Mouse (Mus musculus): ENCODE measurements around the gene Zfp146. TPM values are rescaled to one million over a fixed set of nuclear protein-coding genes. Genes with fewer than 3 reads are reported as not detected.
"Not testable (repeated sequence)": the region's sequence is repeated elsewhere in the genome, so short reads cannot be mapped to it uniquely, and the experiment has no call there.

Gene Zfp146
- polyA plus RNA-seq, 1 experiment from 2014 or later = 10.4 TPM

- no peak for ATAC-seq (replicated peaks; ENCODE audit: insufficient number of reproducible peaks, low FRiP score, low TSS enrichment)
- 0 out of 2 replicates have a peak, but pooled peaks cover 15% of the 10 kb centered on the region for H3K4me1 ChIP-seq (ENCODE audit: control insufficient read depth, insufficient read depth, low read length)
- H3K4me2 ChIP-seq = peak overlapping the region; percentile 64
- no peak overlapping the region for H3K27ac ChIP-seq (ENCODE audit: low read depth, low read length)
- no peaks in the 10 kb centered on the region for H3K9me3 ChIP-seq (replicated peaks; ENCODE audit: control insufficient read depth, low read length)
- H3K36me3 ChIP-seq (ENCODE audit: control insufficient read depth, insufficient read depth, low read length) = peaks cover 28% of the 10 kb centered on the region
- H3K9ac ChIP-seq (ENCODE audit: low read depth, low read length) = peak overlapping the region; percentile 73; the same call in 1 of the 2 replicates
- H3K27me3 ChIP-seq (ENCODE audit: control insufficient read depth, insufficient read depth, low read length) = no peaks in the 10 kb centered on the region
- H3K4me3 ChIP-seq (ENCODE audit: low read depth, low read length) = peak overlapping the region; percentile 36
- 61% methylated on average over 13 of the region's 13 CpGs for WGBS (ENCODE audit: insufficient replicate concordance)
Measured at GRCm38 (mm10) chr7:30184641-30185348, 15.2 kb upstream of the Zfp146 start.

DNA sequence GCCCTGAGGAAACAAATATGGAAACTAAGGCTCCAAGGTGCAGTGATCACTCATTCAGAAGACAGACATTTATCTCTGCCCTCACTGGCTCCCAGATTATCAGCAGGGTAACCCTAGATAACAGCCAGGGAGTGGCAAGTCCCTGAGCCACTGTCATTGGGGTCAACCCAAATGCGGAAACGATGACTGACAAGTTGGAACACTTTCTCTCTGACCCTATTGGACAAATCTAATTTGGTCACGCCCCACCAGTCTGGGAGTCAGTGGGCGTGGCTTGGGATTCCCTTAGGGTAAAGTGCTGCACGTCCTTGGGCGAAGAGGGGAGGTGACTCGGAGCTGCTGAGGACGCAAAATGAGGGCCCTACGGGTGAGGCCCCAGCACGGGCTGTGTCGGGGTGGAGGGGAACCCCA, 14.3 kb upstream of the Zfp146 start, which contains the start of gene Cox7a1:
TSS of gene Cox7a1 (plus strand) at position 266 of the 411 bp plus-strand sequence.
- peak; percentile 72 for ATAC-seq (replicated peaks; ENCODE audit: insufficient number of reproducible peaks, low FRiP score, low TSS enrichment)
- no peaks in the 10 kb centered on the region for H3K9me3 ChIP-seq (replicated peaks; ENCODE audit: control insufficient read depth, low read length)
- H3K27ac ChIP-seq (ENCODE audit: low read depth, low read length) = peak within 1 kb of the TSS; percentile 23
- peak within 1 kb of the TSS; percentile 73 for H3K9ac ChIP-seq (ENCODE audit: low read depth, low read length)
- peak within 1 kb of the TSS; percentile 36 for H3K4me3 ChIP-seq (ENCODE audit: low read depth, low read length)
- no peaks in the 10 kb centered on the region for H3K27me3 ChIP-seq (ENCODE audit: control insufficient read depth, insufficient read depth, low read length)
- WGBS (ENCODE audit: insufficient replicate concordance) = under 1% methylated on average over 11 of the region's 11 CpGs
- peak within 1 kb of the TSS; percentile 64 for H3K4me2 ChIP-seq
- H3K4me1 ChIP-seq (ENCODE audit: control insufficient read depth, insufficient read depth, low read length) = 0 out of 2 replicates have a peak, but pooled peaks cover 15% of the 10 kb centered on the region
- H3K36me3 ChIP-seq (ENCODE audit: control insufficient read depth, insufficient read depth, low read length) = peaks cover 24% of the 10 kb centered on the region

- H3K4me2 ChIP-seq; H3K9ac ChIP-seq (ENCODE audit: low read depth, low read length); ATAC-seq (replicated peaks; ENCODE audit: insufficient number of reproducible peaks, low FRiP score, low TSS enrichment); H3K27me3 ChIP-seq (ENCODE audit: control insufficient read depth, insufficient read depth, low read length); H3K4me3 ChIP-seq (ENCODE audit: low read depth, low read length); H3K27ac ChIP-seq (ENCODE audit: low read depth, low read length); H3K9me3 ChIP-seq (replicated peaks; ENCODE audit: control insufficient read depth, low read length): not testable (repeated sequence)
- WGBS (ENCODE audit: insufficient replicate concordance) = 66% methylated on average over 6 of the region's 7 CpGs
- H3K36me3 ChIP-seq (ENCODE audit: control insufficient read depth, insufficient read depth, low read length) = peaks cover 22% of the 10 kb centered on the region
- 0 out of 2 replicates have a peak, but pooled peaks cover 15% of the 10 kb centered on the region for H3K4me1 ChIP-seq (ENCODE audit: control insufficient read depth, insufficient read depth, low read length)
Measured at GRCm38 (mm10) chr7:30183189-30183588, 13.6 kb upstream of the Zfp146 start.

DNA sequence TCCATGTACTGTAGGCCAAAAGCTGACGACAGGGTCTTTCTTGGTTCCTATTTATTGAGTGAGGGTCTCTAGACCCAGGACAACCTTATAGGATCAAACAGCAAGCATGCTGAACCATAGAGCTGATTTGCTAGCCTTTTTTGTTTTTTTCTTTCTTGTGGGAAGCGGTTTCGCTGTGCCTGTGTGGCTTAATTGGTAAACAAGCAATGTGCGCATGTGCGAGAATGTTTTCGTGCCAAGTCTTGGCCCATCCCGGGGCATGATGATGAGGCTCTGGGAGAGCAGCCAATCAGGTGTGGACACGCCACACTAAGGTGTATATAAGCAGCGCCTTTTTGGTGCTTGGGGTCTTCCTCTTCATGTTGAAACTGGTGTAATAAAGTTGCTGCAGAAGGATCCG, 12.4 kb upstream of the Zfp146 start:
- Histone ChIP-seq H3K4me1 (ENCODE audit: control insufficient read depth, insufficient read depth, low read length) (0 out of 2 replicates have a peak, but pooled peaks cover 15% of the 10 kb centered on the region), H3K36me3 (ENCODE audit: control insufficient read depth, insufficient read depth, low read length) (peaks cover 18% of the 10 kb centered on the region)
- H3K9me3 ChIP-seq (replicated peaks; ENCODE audit: control insufficient read depth, low read length); H3K27me3 ChIP-seq (ENCODE audit: control insufficient read depth, insufficient read depth, low read length); H3K4me3 ChIP-seq (ENCODE audit: low read depth, low read length); ATAC-seq (replicated peaks; ENCODE audit: insufficient number of reproducible peaks, low FRiP score, low TSS enrichment); H3K9ac ChIP-seq (ENCODE audit: low read depth, low read length); H3K27ac ChIP-seq (ENCODE audit: low read depth, low read length); H3K4me2 ChIP-seq: not testable (repeated sequence)
- 85% methylated on average over 9 of the region's 10 CpGs for WGBS (ENCODE audit: insufficient replicate concordance)

- H3K27ac ChIP-seq (ENCODE audit: low read depth, low read length) = no peak overlapping the region
- no peak overlapping the region for H3K4me2 ChIP-seq
- 4% methylated on average over 4 of the region's 4 CpGs for WGBS (ENCODE audit: insufficient replicate concordance)
- 0 out of 2 replicates have a peak, but pooled peaks cover 15% of the 10 kb centered on the region for H3K4me1 ChIP-seq (ENCODE audit: control insufficient read depth, insufficient read depth, low read length)
- no peak for ATAC-seq (replicated peaks; ENCODE audit: insufficient number of reproducible peaks, low FRiP score, low TSS enrichment)
- no peaks in the 10 kb centered on the region for H3K27me3 ChIP-seq (ENCODE audit: control insufficient read depth, insufficient read depth, low read length)
- H3K9ac ChIP-seq (ENCODE audit: low read depth, low read length) = no peak overlapping the region
- peaks cover 12% of the 10 kb centered on the region for H3K36me3 ChIP-seq (ENCODE audit: control insufficient read depth, insufficient read depth, low read length)
- H3K9me3 ChIP-seq (replicated peaks; ENCODE audit: control insufficient read depth, low read length) = no peaks in the 10 kb centered on the region
- no peak overlapping the region for H3K4me3 ChIP-seq (ENCODE audit: low read depth, low read length)
Measured at GRCm38 (mm10) chr7:30181308-30181707, 11.8 kb upstream of the Zfp146 start.

DNA sequence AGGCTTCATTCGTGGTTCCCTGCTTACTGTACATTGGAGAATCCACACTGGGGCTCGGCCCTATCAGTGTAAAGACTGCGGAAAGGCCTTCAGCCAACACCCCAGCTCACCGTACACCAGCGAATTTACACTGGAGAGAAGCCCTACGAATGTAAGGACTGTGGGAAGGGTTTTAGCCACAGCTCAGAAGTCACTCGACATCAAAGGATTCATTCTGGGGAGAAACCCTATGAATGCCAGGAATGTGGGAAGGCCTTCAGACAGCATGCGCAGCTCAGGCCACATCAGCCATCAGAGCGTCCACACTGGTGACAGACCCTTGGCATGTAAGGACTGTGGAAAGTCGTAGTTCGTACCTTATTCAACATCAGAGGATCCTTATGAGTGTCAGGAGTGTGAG, 8.7 kb upstream of the Zfp146 start:
- ATAC-seq (replicated peaks; ENCODE audit: insufficient number of reproducible peaks, low FRiP score, low TSS enrichment) = no peak
- H3K4me2 ChIP-seq = no peak overlapping the region
- no peaks in the 10 kb centered on the region for H3K27me3 ChIP-seq (ENCODE audit: control insufficient read depth, insufficient read depth, low read length)
- no peak overlapping the region for H3K9ac ChIP-seq (ENCODE audit: low read depth, low read length)
- no peak overlapping the region for H3K4me3 ChIP-seq (ENCODE audit: low read depth, low read length)
- peaks cover 11% of the 10 kb centered on the region for H3K36me3 ChIP-seq (ENCODE audit: control insufficient read depth, insufficient read depth, low read length)
- no peaks in the 10 kb centered on the region for H3K4me1 ChIP-seq (ENCODE audit: control insufficient read depth, insufficient read depth, low read length)
- H3K9me3 ChIP-seq (replicated peaks; ENCODE audit: control insufficient read depth, low read length) = no peaks in the 10 kb centered on the region
- WGBS (ENCODE audit: insufficient replicate concordance) = 62% methylated on average over 11 of the region's 11 CpGs
- no peak overlapping the region for H3K27ac ChIP-seq (ENCODE audit: low read depth, low read length)

DNA sequence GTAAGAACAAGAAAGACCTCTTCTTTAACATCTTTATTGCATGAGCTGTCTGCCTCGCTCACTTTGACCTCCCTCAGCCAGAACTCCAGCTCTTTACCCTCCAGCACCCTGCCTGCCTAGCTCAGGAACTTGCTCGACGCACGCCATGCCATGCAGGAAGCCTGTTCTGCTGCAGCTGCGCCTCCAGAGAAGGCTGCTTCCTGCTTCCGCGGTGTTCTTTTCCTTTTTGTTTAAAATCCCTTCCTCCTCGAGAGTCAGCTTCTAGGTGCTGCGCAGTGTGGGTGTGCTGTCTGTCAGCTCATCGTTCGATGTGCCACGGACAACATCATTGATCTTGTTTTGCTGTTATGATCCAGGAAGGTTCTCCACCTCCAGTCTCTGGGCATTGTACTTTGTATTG, 6.9 kb upstream of the Zfp146 start:
- Histone ChIP-seq H3K4me2 (no peak overlapping the region), H3K9ac (ENCODE audit: low read depth, low read length) (no peak overlapping the region), H3K9me3 (replicated peaks; ENCODE audit: control insufficient read depth, low read length) (no peaks in the 10 kb centered on the region), H3K27me3 (ENCODE audit: control insufficient read depth, insufficient read depth, low read length) (no peaks in the 10 kb centered on the region), H3K27ac (ENCODE audit: low read depth, low read length) (no peak overlapping the region), H3K4me3 (ENCODE audit: low read depth, low read length) (no peak overlapping the region), H3K36me3 (ENCODE audit: control insufficient read depth, insufficient read depth, low read length) (peaks cover 11% of the 10 kb centered on the region), H3K4me1 (ENCODE audit: control insufficient read depth, insufficient read depth, low read length) (no peaks in the 10 kb centered on the region)
- no peak for ATAC-seq (replicated peaks; ENCODE audit: insufficient number of reproducible peaks, low FRiP score, low TSS enrichment)
- WGBS (ENCODE audit: insufficient replicate concordance) = 71% methylated on average over 12 of the region's 12 CpGs

DNA sequence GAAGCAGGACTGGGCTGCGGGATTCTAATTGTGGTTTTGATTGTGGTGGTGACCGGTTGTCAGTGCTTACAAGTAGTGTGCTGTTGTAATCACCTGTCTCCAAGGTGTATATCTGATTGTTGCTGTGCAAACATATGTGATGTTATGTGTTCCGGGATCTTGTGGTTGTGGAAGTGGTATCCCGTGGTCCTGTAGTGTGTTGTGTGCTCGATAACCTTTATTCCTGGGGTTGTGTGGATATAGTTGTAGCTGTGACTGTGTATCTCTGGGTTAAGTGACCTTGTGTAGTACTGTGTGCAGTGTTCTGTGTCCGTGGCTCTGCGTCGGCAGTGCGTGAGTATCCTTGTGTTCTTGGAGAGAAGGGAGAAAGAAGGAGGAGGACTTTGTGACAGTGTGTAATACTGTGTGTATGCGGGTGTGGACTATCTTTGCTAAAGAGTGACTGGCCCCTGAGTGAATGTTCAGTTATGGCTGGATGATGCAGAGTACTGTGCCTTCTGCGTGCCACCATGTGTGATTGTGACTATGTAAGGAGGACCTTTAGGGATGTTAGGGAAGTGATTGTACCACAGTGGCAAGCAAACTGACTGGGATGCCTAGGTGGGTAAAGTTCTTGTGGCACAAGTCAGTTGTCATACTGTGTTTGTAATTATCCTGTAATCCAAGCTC, 867 bp upstream of the Zfp146 start:
- no peak; the same call in 1 of the 2 replicates for ATAC-seq (replicated peaks; ENCODE audit: insufficient number of reproducible peaks, low FRiP score, low TSS enrichment)
- no peak overlapping the region for H3K27ac ChIP-seq (ENCODE audit: low read depth, low read length)

More for the DNA sequence above, 867 bp upstream of the Zfp146 start:
- Histone ChIP-seq H3K27me3 (ENCODE audit: control insufficient read depth, insufficient read depth, low read length) (no peaks in the 10 kb centered on the region), H3K36me3 (ENCODE audit: control insufficient read depth, insufficient read depth, low read length) (peaks cover 10% of the 10 kb centered on the region), H3K9me3 (replicated peaks; ENCODE audit: control insufficient read depth, low read length) (0 out of 2 replicates have a peak, but pooled peaks cover 2% of the 10 kb centered on the region), H3K4me2 (peak overlapping the region; percentile 80), H3K4me1 (ENCODE audit: control insufficient read depth, insufficient read depth, low read length) (peaks cover 9% of the 10 kb centered on the region), H3K9ac (ENCODE audit: low read depth, low read length) (peak overlapping the region; percentile 98), H3K4me3 (ENCODE audit: low read depth, low read length) (peak overlapping the region; percentile 74)
- 30% methylated on average over 11 of the region's 11 CpGs for WGBS (ENCODE audit: insufficient replicate concordance)

All from heart, embryonic 11.5 days (tissue).